Mouse (Mus musculus): ENCODE measurements around the gene Hrh2.

The Hrh2 gene

GRCm38 (mm10) chr13:54215777-54216316, 23.9 kb downstream of the Hrh2 start:
- no peak for DNase-seq (ENCODE audit: low spot score in 2 of 2)

- peak; percentile 12 to 72 for DNase-seq (ENCODE audit: low spot score in 2 of 2)
These were observed 26.4 kb downstream of the Hrh2 start for GRCm38 (mm10) chr13:54218341-54218740.

DNA sequence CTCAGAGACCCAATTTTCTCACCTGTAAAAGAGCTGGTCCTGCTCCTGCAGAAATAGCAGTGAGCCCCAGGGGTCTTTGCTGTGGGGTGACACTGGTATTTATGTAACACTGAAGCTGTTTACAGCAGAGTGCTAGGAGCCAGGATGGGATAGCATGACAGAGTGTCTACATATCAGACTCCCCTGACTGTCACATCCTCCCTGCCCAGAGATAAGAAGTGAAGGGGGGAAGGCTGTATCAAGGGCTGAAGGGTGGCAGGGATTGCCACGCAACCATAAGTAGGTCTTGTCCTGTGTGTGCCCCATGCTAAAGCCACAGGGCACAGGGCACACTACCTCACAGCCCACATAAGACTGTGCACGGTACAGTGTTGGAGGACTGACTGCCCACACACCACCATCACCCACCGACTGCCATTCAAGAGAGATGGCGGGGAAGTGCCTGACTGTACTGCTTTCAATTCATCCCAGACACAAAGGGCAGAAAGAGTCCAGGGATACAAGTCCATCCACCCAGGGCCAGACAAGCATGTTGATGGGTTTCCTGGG, 29.8 kb downstream of the Hrh2 start:
- DNase-seq (ENCODE audit: low spot score in 2 of 2) = no peak

DNA sequence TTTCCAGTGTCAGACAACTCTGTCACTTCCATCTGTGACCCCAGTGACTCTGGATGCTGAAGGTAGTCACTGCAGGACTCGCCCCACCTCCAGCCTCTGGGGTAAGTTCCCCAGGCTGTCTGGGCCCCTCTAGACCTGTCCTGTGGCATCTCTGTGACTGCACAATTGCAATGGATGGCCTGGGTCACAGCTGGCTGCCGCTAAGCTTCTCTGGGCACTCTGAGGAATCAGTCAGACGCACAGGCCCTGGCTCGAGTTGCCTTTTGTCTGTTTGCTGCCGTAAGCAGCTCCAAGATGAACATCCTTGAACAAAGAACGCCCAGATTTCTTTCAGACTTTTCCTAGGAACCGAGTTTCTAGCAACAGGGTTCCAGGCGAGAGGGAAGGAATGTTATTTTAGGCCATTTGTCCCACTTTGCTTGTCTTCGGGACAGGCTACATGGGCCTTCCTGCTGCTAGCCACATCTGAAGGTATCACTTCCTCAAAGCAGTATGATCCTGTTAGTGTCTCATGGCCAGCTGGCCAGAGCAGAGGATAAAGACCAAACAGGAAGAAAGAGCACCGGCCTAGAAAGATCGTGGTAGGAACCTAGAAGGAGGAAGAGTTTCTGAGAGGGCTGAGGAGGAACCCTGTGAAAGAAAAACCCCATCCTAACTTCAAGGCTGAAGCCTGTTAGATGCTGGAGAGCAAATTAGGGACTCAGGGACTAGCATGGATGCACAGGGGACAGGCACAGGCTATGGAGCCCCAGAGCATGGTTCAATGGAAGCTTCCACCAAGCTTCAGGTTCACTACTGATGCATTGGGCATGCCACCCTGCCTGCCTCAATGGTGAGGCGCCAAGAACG, 31.2 kb downstream of the Hrh2 start:
- DNase-seq (ENCODE audit: low spot score in 2 of 2) = peak; percentile 33 to 73

DNA sequence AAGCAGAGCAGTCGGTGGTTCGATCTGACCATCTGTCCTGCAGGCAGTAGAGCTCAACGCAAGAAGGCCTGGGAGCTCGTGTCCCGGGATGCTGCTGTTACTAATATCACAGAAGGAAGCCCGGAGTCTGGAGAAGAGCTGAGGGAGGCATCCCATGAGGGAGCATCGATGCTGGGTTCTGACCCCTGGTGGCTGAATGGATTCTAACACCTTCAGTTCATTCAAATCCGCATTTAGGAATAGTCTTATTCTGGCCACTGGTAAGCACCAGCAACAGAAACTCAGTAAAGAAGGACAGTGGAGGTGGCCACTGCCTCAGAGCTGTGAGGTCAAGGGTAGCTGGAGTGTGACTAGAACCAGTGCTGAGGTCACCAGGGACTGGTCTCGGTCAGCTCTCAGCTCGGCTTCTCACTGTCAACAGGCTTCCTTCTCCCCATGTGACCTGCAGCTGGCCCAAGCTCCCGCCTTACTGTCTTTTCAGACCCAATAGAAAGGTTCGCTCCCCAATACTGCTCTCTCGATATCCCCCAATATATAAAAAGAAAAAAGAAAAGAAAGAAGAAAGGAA, 36.1 kb downstream of the Hrh2 start:
- DNase-seq (ENCODE audit: low spot score in 2 of 2) = peak; percentile 36 to 70

- DNase-seq (ENCODE audit: low spot score in 2 of 2) = no peak
These were observed 38.2 kb downstream of the Hrh2 start for GRCm38 (mm10) chr13:54230081-54230480.

DNA sequence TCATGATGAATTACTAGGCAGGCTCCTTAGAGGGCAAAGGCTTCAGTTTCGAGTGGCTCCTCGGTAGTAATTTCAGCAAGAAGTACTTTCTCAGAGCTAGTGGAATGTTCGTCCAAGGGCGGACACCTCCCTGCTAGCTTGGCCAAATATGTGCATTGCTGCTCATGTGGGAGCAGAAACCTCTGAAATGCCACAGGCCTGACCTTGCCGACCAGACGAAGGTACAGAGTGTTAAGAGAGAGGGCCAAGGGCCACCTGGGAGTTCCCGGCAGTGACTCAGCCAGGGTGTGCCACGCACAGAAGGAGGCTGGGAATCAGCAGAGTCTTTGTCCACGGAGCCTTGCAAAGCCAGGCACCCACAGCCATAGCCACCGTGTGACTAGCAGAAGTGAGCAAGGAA, 39.9 kb downstream of the Hrh2 start:
- DNase-seq (ENCODE audit: low spot score in 2 of 2) = no peak

GRCm38 (mm10) chr13:54237512-54237911, 45.6 kb downstream of the Hrh2 start:
- DNase-seq (ENCODE audit: low spot score in 2 of 2) = no peak

GRCm38 (mm10) chr13:54238585-54239323, 46.8 kb downstream of the Hrh2 start:
- peak; percentile 17 to 21 for DNase-seq (ENCODE audit: low spot score in 2 of 2)

DNA sequence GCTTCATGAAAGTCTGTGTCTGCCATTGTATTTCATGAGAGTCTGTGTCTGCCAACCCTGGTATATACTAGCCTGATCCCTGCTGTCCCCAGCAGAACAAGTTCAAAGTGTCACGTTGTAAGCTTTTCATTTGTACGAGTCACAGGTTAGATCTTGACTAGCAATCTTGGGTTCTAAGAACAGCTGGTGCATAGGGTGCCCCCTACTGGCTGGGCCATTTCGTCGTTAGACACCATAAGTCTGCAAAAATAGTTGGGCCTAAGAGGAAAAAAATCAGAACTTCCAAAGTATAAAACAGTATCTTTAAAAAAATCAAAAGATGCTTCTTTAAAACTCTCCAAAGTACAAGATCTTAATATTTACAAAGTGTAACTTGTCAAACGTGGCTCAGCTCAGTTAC, 50.5 kb downstream of the Hrh2 start:
- peak in 1 of 2 experiments; percentile 22 for DNase-seq (ENCODE audit: low spot score in 2 of 2)

- no peak for DNase-seq (ENCODE audit: low spot score in 2 of 2)
These were observed 53.3 kb downstream of the Hrh2 start for GRCm38 (mm10) chr13:54245204-54245603.

GRCm38 (mm10) chr13:54247545-54247944, 55.6 kb downstream of the Hrh2 start:
- DNase-seq (ENCODE audit: low spot score in 2 of 2) = peak; percentile 34 to 66

DNA sequence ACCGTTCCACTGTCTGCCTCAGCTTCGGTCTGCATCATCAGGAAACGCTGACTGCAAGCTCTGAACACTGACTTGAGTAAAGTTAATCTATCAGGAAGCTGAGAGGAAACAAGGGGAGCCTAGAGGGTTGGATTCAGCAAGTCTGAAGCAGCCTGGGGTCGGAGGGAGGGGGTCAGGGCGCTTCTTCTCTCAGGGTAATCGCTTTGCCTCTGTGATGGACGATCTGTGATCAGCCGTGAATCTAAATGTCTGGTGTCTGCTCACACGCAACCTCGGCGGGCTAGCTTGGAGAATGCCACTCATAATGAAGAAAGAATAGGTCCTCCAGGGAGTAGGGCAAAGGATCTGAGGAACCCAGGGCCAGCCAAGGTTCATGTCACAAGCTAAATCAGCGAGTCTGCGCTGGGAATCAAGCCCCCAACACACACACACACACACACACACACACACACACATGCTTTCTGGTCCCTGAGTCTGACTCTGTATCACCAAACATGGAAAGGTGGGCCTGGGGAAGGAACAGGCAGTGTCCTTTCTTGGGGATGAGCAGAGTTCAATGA, 56.6 kb downstream of the Hrh2 start:
- DNase-seq (ENCODE audit: low spot score in 2 of 2) = no peak

- peak; percentile 71 to 73 for DNase-seq (ENCODE audit: low spot score in 2 of 2)
These were observed 57.1 kb downstream of the Hrh2 start for GRCm38 (mm10) chr13:54249007-54249406.

DNA sequence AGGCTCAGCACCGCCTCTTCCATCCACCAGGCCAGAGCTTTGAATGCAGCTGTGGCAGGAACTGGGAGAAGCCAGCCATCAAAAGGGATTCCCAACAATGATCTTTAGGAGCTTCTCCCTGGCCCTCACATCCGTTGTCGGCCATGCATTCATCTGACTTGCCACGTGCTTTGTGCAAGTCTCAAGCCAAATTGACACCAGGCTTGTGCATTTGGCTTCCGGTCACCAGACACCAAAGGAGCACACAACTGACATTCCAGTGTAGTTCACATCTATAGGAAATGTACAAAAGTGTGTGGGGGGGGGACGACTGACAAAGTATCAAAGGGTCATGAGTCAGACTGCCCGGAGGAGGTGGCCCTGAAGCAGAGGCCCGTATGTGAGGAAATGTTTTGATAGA, 58.4 kb downstream of the Hrh2 start:
- no peak for DNase-seq (ENCODE audit: low spot score in 2 of 2)

- DNase-seq (ENCODE audit: low spot score in 2 of 2) = no peak
These were observed 59.8 kb downstream of the Hrh2 start for GRCm38 (mm10) chr13:54251541-54252225.

GRCm38 (mm10) chr13:54257580-54258223, 65.8 kb downstream of the Hrh2 start:
- DNase-seq (ENCODE audit: low spot score in 2 of 2) = no peak

DNA sequence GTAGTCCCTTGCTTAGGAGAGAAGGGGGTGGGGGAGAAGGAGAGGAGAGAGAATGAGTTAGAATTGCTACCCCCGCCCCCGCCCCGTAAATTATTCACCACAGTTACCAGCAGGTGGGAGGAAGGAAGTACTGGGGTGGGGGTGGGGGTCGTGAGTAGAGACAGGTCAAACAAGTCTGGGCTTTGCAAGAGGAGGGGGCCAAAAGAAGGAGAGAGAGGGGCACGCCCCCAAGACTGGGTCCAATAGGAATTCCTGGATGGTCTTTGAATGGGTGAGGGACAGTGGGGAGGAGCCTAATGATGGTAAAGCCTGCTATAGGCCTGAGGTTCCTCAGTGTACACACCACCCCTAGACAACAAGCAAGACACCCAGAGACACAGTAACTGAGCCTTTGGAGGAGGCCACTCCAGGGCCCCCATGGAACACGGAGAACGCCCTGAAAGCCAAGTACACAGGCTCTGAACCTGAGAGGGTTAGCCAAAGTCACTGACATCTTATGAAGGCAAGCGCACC, 66.4 kb downstream of the Hrh2 start:
- DNase-seq (ENCODE audit: low spot score in 2 of 2) = no peak

GRCm38 (mm10) chr13:54260318-54260717, 68.4 kb downstream of the Hrh2 start:
- no peak for DNase-seq (ENCODE audit: low spot score in 2 of 2)

GRCm38 (mm10) chr13:54262741-54263510, 71.0 kb downstream of the Hrh2 start:
- no peak for DNase-seq (ENCODE audit: low spot score in 2 of 2)
